Mouse (Mus musculus) limb, embryonic 14.5 days (tissue): ENCODE results near the gene Dusp3. TPM values are rescaled to one million over a fixed set of nuclear protein-coding genes. Genes with fewer than 3 reads are reported as not detected.
A peak's percentile ranks its signal among the peaks of the same experiment; 100 is the strongest.

Source experiments
- ATAC-seq: fragments of 200-750 bp; cut with Nextera tagmentation; 2 replicates; pipeline ENCODE4 v1.8.0; 2017; ENCODE audit warnings: low read depth, moderate number of reproducible peaks, moderate TSS enrichment; ENCODE audit not compliant: low FRiP score
- DNase-seq: peaks from one replicate; pipeline ENCODE4 v3.0.0-alpha.2; 2015; ENCODE audit warnings: low spot score
- H3K27ac ChIP-seq: fragments of 300-500 bp; sonication (generic); replicated peaks from 2 replicates; pipeline ENCODE4 v1.5.1; 2014; ENCODE audit warnings: low read depth, mild to moderate bottlenecking, low read length, moderate library complexity, mixed read lengths
- H3K27me3 ChIP-seq: fragments of 300-500 bp; sonication (generic); 2 replicates; pipeline ENCODE4 v1.6.1; 2014; ENCODE audit warnings: low read length, mixed read lengths; ENCODE audit not compliant: control insufficient read depth, insufficient read depth
- H3K36me3 ChIP-seq: fragments of 300-500 bp; sonication (generic); 2 replicates; pipeline ENCODE4 v1.6.1; 2014; ENCODE audit warnings: mild to moderate bottlenecking, low read length, moderate library complexity, mixed read lengths; ENCODE audit not compliant: control insufficient read depth, insufficient read depth
- H3K4me1 ChIP-seq: fragments of 300-500 bp; sonication (generic); 2 replicates; pipeline ENCODE4 v1.6.1; 2014; ENCODE audit warnings: antibody characterized with exemption, low read length, mixed read lengths; ENCODE audit not compliant: control insufficient read depth, insufficient read depth
- H3K4me2 ChIP-seq: fragments of 300-500 bp; sonication (generic); replicated peaks from 2 replicates; pipeline ENCODE4 v1.6.1; 2014; ENCODE audit warnings: low read depth, mild to moderate bottlenecking, low read length, moderate library complexity; ENCODE audit not compliant: severe bottlenecking
- H3K4me3 ChIP-seq: fragments of 300-500 bp; sonication (generic); replicated peaks from 2 replicates; pipeline ENCODE4 v1.5.1; 2014; ENCODE audit warnings: low read length
- H3K9ac ChIP-seq: fragments of 300-500 bp; sonication (generic); 2 replicates; pipeline ENCODE4 v1.6.1; 2014; ENCODE audit warnings: mild to moderate bottlenecking, low read depth, low read length, moderate library complexity; ENCODE audit not compliant: severe bottlenecking
- H3K9me3 ChIP-seq: fragments of 300-500 bp; sonication (generic); 2 replicates; pipeline ENCODE4 v1.6.1; 2016; ENCODE audit warnings: low read length; ENCODE audit not compliant: control insufficient read depth
- POLR2A ChIP-seq: fragments of 200-500 bp; IDR thresholded peaks from 2 replicates; pipeline ENCODE4 v1.8.0; 2012; ENCODE audit warnings: inconsistent platforms, mild to moderate bottlenecking, moderate library complexity, borderline replicate concordance; ENCODE audit not compliant: insufficient read depth, insufficient read length; ENCODE audit errors: extremely low read depth
- WGBS: fragments of 180-500 bp; shearing (Covaris S2); extraction: QIAGEN DNeasy Blood & Tissue Kit; methylation state at CpG from one replicate; pipeline ENCODE4 v1.1.7; 2014; 5-methylcytosine and 5-hydroxymethylcytosine counted together
- polyA plus RNA-seq, 2 experiments: library from polyadenylated mRNA; depleted of rRNA in 1 of 2; stranded (reverse) in 1 of 2; unstranded in 1 of 2; fragments of >200 nt; fragmentation: Nextera tagmentation in 1 of 2; extraction: Ambion mirVana in 1 of 2; gene quantifications; 2 replicates each; pipeline versions ENCODE4 v1.2.1 to v1.2.3; 2012 to 2014

Dusp3 gene
- polyA plus RNA-seq, 2 experiments: 20.1 to 23.6 TPM

DNA sequence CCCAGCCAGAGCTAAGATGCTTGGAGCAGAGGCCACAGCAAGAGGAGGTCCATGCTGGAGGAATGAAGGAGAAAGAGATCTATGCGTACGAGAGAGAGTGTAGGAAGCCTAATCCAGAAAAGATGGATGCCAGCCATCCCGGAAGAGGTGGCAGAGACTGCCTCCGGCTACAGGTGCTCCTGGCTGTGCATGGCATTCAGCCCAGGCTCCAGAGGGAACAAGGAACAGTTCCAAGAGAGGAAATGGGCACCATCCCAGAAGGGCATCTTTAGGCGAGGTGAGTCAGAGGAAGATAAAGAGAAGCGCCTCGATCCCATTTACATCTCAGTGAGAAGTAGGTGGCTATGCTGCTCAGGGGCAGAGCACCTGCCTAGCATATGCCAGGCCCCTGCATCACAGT, 44.3 kb upstream of the Dusp3 start:
- H3K4me3 ChIP-seq: no peak overlapping the region
- TF ChIP-seq POLR2A: no peak
- no peaks in the 10 kb centered on the region for H3K9me3 ChIP-seq
- H3K4me1 ChIP-seq: peaks cover 4% of the 10 kb centered on the region
- no peaks in the 10 kb centered on the region for H3K27me3 ChIP-seq
- no peak overlapping the region for H3K4me2 ChIP-seq
- ATAC-seq (no peak), DNase-seq (no peak)
- no peak overlapping the region for H3K27ac ChIP-seq
- H3K36me3 ChIP-seq: no peaks in the 10 kb centered on the region
- 82% methylated on average over 7 of the region's 7 CpGs for WGBS
- no peak overlapping the region for H3K9ac ChIP-seq

- no peak overlapping the region for H3K4me2 ChIP-seq
- no peak overlapping the region for H3K9ac ChIP-seq
- no peaks in the 10 kb centered on the region for H3K27me3 ChIP-seq
- peaks cover 10% of the 10 kb centered on the region for H3K4me1 ChIP-seq
- no peak for TF ChIP-seq POLR2A
- ATAC-seq (no peak), DNase-seq (no peak)
- H3K27ac ChIP-seq: no peak overlapping the region
- no peak overlapping the region for H3K4me3 ChIP-seq
- no peaks in the 10 kb centered on the region for H3K36me3 ChIP-seq
- H3K9me3 ChIP-seq: no peaks in the 10 kb centered on the region
- 34% methylated on average over 7 of the region's 7 CpGs for WGBS
These were observed 43.2 kb upstream of the Dusp3 start for GRCm38 (mm10) chr11:102029966-102030365.

DNA sequence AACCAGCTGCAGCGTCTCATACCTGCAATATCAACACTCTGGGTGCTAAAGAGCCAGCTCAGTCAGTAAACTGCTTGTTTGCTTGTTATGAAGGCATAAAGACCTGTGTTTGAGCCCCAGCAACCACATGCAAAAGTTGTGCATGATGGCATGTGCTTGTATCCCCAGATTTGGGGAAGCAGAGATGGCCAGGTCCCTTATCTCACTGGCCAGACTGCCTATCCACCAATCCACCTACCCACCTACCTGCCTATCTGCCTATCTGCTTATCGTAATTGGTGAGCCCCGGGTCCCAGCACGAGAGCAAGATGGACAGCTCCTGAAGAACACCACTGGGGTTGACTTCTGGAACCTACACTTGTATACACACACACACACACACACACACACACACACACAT, 42.5 kb upstream of the Dusp3 start:
- Histone ChIP-seq H3K4me1 (peaks cover 10% of the 10 kb centered on the region), H3K27me3 (no peaks in the 10 kb centered on the region), H3K4me2 (no peak overlapping the region), H3K36me3 (no peaks in the 10 kb centered on the region), H3K4me3 (no peak overlapping the region), H3K27ac (no peak overlapping the region), H3K9me3 (no peaks in the 10 kb centered on the region), H3K9ac (no peak overlapping the region)
- no peak for DNase-seq
- no peak for TF ChIP-seq POLR2A
- 86% methylated on average over 4 of the region's 4 CpGs for WGBS
- no peak for ATAC-seq

DNA sequence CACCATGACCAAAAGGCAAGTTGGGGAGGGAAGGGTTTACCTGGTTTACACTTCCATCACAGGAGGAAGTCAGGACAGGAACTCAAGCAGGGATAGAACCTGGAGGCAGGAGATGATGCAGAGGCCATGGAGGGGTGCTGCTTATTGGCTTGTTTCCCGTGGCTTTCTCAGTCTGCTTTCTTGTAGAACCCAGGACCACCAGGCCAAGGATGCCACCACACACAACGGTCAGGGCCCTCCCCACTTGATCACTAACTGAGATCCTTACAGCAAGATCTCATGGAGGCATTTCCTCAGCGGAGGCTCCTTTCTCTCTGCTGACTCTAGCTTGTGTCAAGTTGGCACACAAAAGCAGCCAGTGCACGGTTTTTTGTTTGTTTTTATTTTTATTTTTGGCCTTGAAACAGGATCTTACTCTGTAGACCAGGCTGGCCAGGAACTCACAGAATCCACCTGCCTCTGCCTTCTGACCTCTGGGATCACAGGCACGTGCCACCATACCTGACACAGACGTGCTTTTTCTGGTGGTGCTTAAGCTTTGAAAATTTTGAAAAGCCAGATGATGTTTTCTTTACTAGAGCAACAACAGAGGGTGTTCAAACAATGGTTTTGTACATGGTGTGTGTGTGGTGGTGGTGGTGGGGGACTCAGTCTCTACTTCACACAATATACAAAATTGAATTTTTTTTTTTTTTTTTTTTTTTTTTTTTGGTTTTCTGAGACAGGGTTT, 41.4 kb upstream of the Dusp3 start, which contains the start of gene Mpp3:
Mpp3 (minus strand) TSS at position 375 of the 730 bp plus-strand sequence.
- Histone ChIP-seq H3K4me1 (peaks cover 10% of the 10 kb centered on the region), H3K4me3 (peak within 1 kb of the TSS; percentile 68), H3K36me3 (peaks cover under 1% of the 10 kb centered on the region; the same call in 1 of the 2 replicates), H3K9ac (0 out of 2 replicates have a peak within 1 kb of the TSS, but pooled peaks have one; percentile 68), H3K27ac (0 out of 2 replicates have a peak within 1 kb of the TSS, but pooled peaks have one; percentile 43), H3K9me3 (no peaks in the 10 kb centered on the region), H3K27me3 (no peaks in the 10 kb centered on the region), H3K4me2 (peak within 1 kb of the TSS; percentile 88)
- DNase-seq (no peak), ATAC-seq (no peak)
- no peak for TF ChIP-seq POLR2A
- WGBS: 74% methylated on average over 6 of the region's 6 CpGs

DNA sequence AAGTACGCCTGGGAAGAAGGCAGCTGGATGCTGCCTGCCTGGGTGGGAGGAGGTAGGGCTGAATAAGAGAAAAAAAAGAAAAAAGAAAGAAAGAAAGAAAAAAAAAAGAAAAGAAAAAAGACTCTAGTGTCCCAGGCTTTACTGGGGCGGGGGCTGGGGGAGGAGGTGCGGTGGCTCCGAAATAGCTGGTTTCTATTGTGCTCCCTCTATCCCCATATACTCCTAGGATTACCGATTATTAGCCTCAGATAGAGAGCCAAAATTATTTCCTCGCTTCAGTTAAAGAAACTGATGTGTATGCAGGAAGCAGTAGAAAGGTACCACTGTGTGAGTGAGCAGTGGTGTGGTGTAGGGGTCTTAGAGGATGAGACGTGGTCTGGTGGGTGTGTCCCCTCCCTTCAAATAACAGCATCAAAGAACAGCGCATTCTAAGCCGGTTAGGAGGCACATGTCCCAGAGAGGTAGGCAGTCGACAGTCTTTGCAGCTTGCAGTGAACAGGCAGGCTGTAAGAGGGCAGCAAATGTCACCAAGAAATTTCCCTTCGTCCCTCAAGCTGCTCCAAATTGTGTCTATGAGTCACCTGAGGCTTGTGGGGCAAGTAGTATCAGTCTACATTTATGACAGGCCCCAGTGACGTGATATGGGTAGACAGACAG, 40.7 kb upstream of the Dusp3 start:
- peaks cover 10% of the 10 kb centered on the region for H3K4me1 ChIP-seq
- DNase-seq: no peak
- H3K4me3 ChIP-seq: peak overlapping the region; percentile 68
- H3K27me3 ChIP-seq: no peaks in the 10 kb centered on the region
- no peak for ATAC-seq
- peak overlapping the region; percentile 68; the same call in 1 of the 2 replicates for H3K9ac ChIP-seq
- H3K4me2 ChIP-seq: peak overlapping the region; percentile 88
- no peaks in the 10 kb centered on the region for H3K9me3 ChIP-seq
- H3K36me3 ChIP-seq: peaks cover 4% of the 10 kb centered on the region; the same call in 1 of the 2 replicates
- 5% methylated on average over 12 of the region's 12 CpGs for WGBS
- no peak for TF ChIP-seq POLR2A
- 0 out of 2 replicates have a peak overlapping the region, but pooled peaks have one; percentile 43 for H3K27ac ChIP-seq
